Mouse (Mus musculus): ENCODE data around the gene Idi1. TPM values are rescaled to one million over a fixed set of nuclear protein-coding genes. Genes with fewer than 3 reads are reported as not detected.

Idi1 gene
- 94.2 TPM for polyA plus RNA-seq (2017; shearing (Covaris generic))

DNA sequence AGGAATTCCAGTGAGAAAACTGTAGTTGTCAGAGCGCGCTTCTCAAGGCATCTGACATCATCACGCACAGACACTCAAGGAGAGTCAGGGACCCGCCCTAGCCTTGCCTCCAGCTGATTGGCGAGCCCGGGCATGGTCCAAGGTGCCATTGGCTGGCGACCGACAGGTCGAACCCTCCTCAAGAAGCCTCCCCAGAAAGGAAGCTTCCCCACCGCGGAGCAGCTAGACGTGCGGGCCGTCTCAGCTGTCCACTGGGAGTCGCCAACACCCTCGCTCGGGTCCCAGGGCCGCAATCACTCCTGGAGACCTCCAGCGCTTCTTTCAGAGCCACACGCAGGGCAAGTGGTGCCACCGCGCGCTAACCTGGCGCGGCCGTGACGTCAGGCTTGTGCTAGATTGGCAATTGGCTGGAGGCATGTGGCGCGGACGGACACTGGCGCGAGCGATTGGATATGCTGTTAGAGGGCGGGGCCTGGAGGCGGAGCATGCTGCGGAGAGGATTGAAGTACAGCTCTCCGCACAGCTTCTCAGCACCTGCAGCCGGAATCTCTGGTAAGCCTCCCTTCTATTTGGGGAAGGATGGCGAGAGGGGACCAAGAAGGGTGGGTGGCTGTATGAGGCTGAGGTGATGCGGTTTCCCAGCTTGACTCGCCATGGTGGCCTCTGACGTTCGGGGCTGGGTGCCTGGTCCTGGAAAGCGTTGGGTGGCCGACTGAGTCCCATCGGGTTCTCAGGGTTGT, at the start of gene Idi1:
Idi1 (plus strand) TSS at position 57 of the 740 bp plus-strand sequence.

DNA sequence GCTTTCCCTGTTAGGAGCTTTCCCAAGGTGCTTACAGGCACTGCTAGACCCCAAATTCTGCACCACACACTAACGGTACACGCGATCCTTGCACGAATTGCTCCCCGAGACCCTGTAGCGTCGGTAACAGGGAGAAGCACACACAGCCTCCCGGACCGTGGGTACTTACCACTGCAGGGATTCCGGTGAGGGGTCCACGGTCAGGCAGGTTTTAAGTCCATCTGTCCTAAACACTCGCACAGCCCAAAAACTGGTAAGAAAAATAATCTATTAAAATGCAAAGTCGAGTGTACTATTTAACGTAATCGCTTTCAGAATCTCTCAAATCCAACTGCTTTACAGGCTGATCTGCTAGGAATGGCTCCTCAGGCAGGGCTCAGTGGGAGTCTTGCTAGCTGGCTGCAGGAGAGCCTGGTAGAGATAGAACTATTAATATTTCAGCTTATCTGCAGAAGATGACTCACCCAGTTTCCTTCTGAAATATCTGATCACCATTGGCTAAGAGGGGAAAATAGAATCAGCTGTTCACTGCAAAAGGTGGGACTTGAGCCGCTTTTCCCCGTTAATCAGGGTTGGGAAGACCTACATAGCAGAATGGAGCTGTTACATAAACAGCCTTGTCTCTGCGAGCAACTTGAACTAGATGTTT, 13.9 kb upstream of the Idi1 start, which contains the start of gene Wdr37:
Wdr37 (minus strand) TSS at position 596 of the 649 bp plus-strand sequence.

Other genes starting within 250 kb of the Idi1 start
- 55.0 TPM for gene Wdr37, start 13.6 kb upstream of the Idi1 start, polyA plus RNA-seq (2017; shearing (Covaris generic))
- not detected for gene Gm9745, start 62.7 kb downstream of the Idi1 start, polyA plus RNA-seq (2017; shearing (Covaris generic))
- not detected for gene Idi2, start 67.4 kb downstream of the Idi1 start, polyA plus RNA-seq (2017; shearing (Covaris generic))
- 108 TPM for gene Gtpbp4, start 110.6 kb downstream of the Idi1 start, polyA plus RNA-seq (2017; shearing (Covaris generic))
- 66.6 TPM for gene Larp4b, start 208.4 kb downstream of the Idi1 start, polyA plus RNA-seq (2017; shearing (Covaris generic))